Mouse (Mus musculus) lung, embryonic 14.5 days (tissue): Measurements from ENCODE around the gene Slc41a1. TPM values are rescaled to one million over a fixed set of nuclear protein-coding genes. Genes with fewer than 3 reads are reported as not detected.

Experiments used
- ATAC-seq: fragments of 200-750 bp; cut with Nextera tagmentation; 2 replicates; pipeline ENCODE4 v1.8.0; 2017; ENCODE audit warnings: mild to moderate bottlenecking, moderate TSS enrichment, moderate library complexity; ENCODE audit not compliant: insufficient read depth
- DNase-seq: peaks from one replicate; pipeline ENCODE4 v3.0.0-alpha.2; 2015
- H3K27ac ChIP-seq: fragments of 300-500 bp; sonication (generic); 2 replicates; pipeline ENCODE4 v1.5.1; 2014; ENCODE audit warnings: low read depth, mild to moderate bottlenecking, moderate library complexity
- H3K27me3 ChIP-seq: fragments of 300-500 bp; sonication (generic); 2 replicates; pipeline ENCODE4 v1.6.1; 2014; ENCODE audit warnings: low read length, control low read depth; ENCODE audit not compliant: insufficient read depth
- H3K36me3 ChIP-seq: fragments of 300-500 bp; sonication (generic); 2 replicates; pipeline ENCODE4 v1.6.1; 2014; ENCODE audit warnings: control low read depth; ENCODE audit not compliant: insufficient read depth
- H3K4me1 ChIP-seq: fragments of 300-500 bp; sonication (generic); 2 replicates; pipeline ENCODE4 v1.6.1; 2014; ENCODE audit warnings: antibody characterized with exemption, control low read depth; ENCODE audit not compliant: insufficient read depth
- H3K4me2 ChIP-seq: fragments of 300-500 bp; sonication (generic); 2 replicates; pipeline ENCODE4 v1.6.1; 2014; ENCODE audit warnings: mild to moderate bottlenecking
- H3K4me3 ChIP-seq: fragments of 300-500 bp; sonication (generic); 2 replicates; pipeline ENCODE4 v1.5.1; 2014; ENCODE audit warnings: low read depth, low read length
- H3K9ac ChIP-seq: fragments of 300-500 bp; sonication (generic); 2 replicates; pipeline ENCODE4 v1.6.1; 2014
- H3K9me3 ChIP-seq: fragments of 300-500 bp; sonication (generic); 2 replicates; pipeline ENCODE4 v1.6.1; 2016; ENCODE audit warnings: low read depth, low read length, control low read depth
- CTCF ChIP-seq: IDR thresholded peaks from 2 replicates; pipeline ENCODE4 v1.5.1; 2016; ENCODE audit warnings: antibody characterized with exemption, low read depth
- WGBS: fragments of 180-500 bp; shearing (Covaris S2); extraction: QIAGEN DNeasy Blood & Tissue Kit; methylation state at CpG from one replicate; pipeline ENCODE4 v1.1.7; 2014; 5-methylcytosine and 5-hydroxymethylcytosine counted together
- polyA plus RNA-seq: library from polyadenylated mRNA; unstranded; fragments of >200 nt; fragmentation: Nextera tagmentation; extraction: Ambion mirVana; gene quantifications from 2 replicates; pipeline ENCODE4 v1.2.1, GENCODE M21; 2014

Slc41a1 gene
- polyA plus RNA-seq, 1 experiment from 2014 or later, result 11.4 TPM

GRCm38 (mm10) chr1:131837035-131837434, 9.7 kb downstream of the Slc41a1 start:
- H3K4me3 ChIP-seq, result no peak overlapping the region

GRCm38 (mm10) chr1:131838542-131838941, 11.2 kb downstream of the Slc41a1 start:
- Histone ChIP-seq H3K4me1 (no peaks in the 10 kb centered on the region), H3K9ac (no peak overlapping the region), H3K4me3 (no peak overlapping the region), H3K36me3 (peaks cover 55% of the 10 kb centered on the region), H3K27me3 (no peaks in the 10 kb centered on the region), H3K27ac (no peak overlapping the region), H3K4me2 (no peak overlapping the region), H3K9me3 (no peaks in the 10 kb centered on the region)
- TF ChIP-seq CTCF, result no peak
- 53% methylated on average over 5 of the region's 5 CpGs for WGBS
- DNase-seq, result no peak
- ATAC-seq, result no peak

More at GRCm38 (mm10) chr1:131837035-131837434, 9.7 kb downstream of the Slc41a1 start:
- H3K27ac ChIP-seq, result no peak overlapping the region
- H3K27me3 ChIP-seq, result no peaks in the 10 kb centered on the region
- H3K4me2 ChIP-seq, result no peak overlapping the region
- H3K9me3 ChIP-seq, result no peaks in the 10 kb centered on the region
- no peaks in the 10 kb centered on the region for H3K4me1 ChIP-seq
- no peak overlapping the region for H3K9ac ChIP-seq
- no peak for ATAC-seq
- TF ChIP-seq CTCF, result no peak
- DNase-seq, result no peak
- peaks cover 42% of the 10 kb centered on the region for H3K36me3 ChIP-seq
- WGBS, result 80% methylated on average over 3 of the region's 3 CpGs

GRCm38 (mm10) chr1:131839279-131839678, 12.0 kb downstream of the Slc41a1 start:
- no peak for ATAC-seq
- H3K9me3 ChIP-seq, result no peaks in the 10 kb centered on the region
- 41% methylated on average over 2 of the region's 2 CpGs for WGBS
- no peak overlapping the region for H3K27ac ChIP-seq
- H3K4me3 ChIP-seq, result no peak overlapping the region
- TF ChIP-seq CTCF, result no peak
- DNase-seq, result no peak
- H3K4me1 ChIP-seq, result no peaks in the 10 kb centered on the region
- no peak overlapping the region for H3K9ac ChIP-seq
- no peak overlapping the region for H3K4me2 ChIP-seq
- H3K27me3 ChIP-seq, result no peaks in the 10 kb centered on the region
- peaks cover 62% of the 10 kb centered on the region for H3K36me3 ChIP-seq

GRCm38 (mm10) chr1:131842221-131842620, 14.9 kb downstream of the Slc41a1 start:
- no peak for TF ChIP-seq CTCF
- no peak for DNase-seq
- Histone ChIP-seq H3K9me3 (no peaks in the 10 kb centered on the region), H3K27me3 (no peaks in the 10 kb centered on the region), H3K4me2 (no peak overlapping the region), H3K4me1 (no peaks in the 10 kb centered on the region), H3K36me3 (peaks cover 76% of the 10 kb centered on the region), H3K4me3 (no peak overlapping the region), H3K9ac (no peak overlapping the region), H3K27ac (no peak overlapping the region)
- 89% methylated on average over 4 of the region's 4 CpGs for WGBS
- ATAC-seq, result no peak

GRCm38 (mm10) chr1:131843758-131844157, 16.5 kb downstream of the Slc41a1 start:
- Histone ChIP-seq H3K36me3 (peaks cover 79% of the 10 kb centered on the region), H3K4me1 (no peaks in the 10 kb centered on the region), H3K4me2 (no peak overlapping the region), H3K27ac (no peak overlapping the region), H3K27me3 (no peaks in the 10 kb centered on the region), H3K4me3 (no peak overlapping the region), H3K9me3 (no peaks in the 10 kb centered on the region), H3K9ac (no peak overlapping the region)
- WGBS, result 85% methylated on average over 10 of the region's 10 CpGs
- no peak for TF ChIP-seq CTCF
- ATAC-seq (no peak), DNase-seq (no peak)

GRCm38 (mm10) chr1:131844883-131845282, 17.6 kb downstream of the Slc41a1 start:
- H3K4me3 ChIP-seq, result no peak overlapping the region
- H3K4me2 ChIP-seq, result no peak overlapping the region
- WGBS, result 79% methylated on average over 8 of the region's 8 CpGs
- no peak overlapping the region for H3K27ac ChIP-seq
- no peak for ATAC-seq
- no peaks in the 10 kb centered on the region for H3K27me3 ChIP-seq
- peaks cover 69% of the 10 kb centered on the region for H3K36me3 ChIP-seq
- TF ChIP-seq CTCF, result no peak
- no peaks in the 10 kb centered on the region for H3K9me3 ChIP-seq
- no peak overlapping the region for H3K9ac ChIP-seq
- no peaks in the 10 kb centered on the region for H3K4me1 ChIP-seq
- no peak for DNase-seq

- no peaks in the 10 kb centered on the region for H3K9me3 ChIP-seq
- peak; percentile 51 for DNase-seq
- peak; percentile 58 for TF ChIP-seq CTCF
- H3K4me1 ChIP-seq, result no peaks in the 10 kb centered on the region
- no peak overlapping the region for H3K4me2 ChIP-seq
- H3K4me3 ChIP-seq, result no peak overlapping the region
- no peak overlapping the region for H3K9ac ChIP-seq
- 72% methylated on average over 5 of the region's 5 CpGs for WGBS
- no peak overlapping the region for H3K27ac ChIP-seq
- ATAC-seq, result no peak
- peaks cover 57% of the 10 kb centered on the region for H3K36me3 ChIP-seq
- no peaks in the 10 kb centered on the region for H3K27me3 ChIP-seq
These were observed 19.0 kb downstream of the Slc41a1 start for GRCm38 (mm10) chr1:131846255-131846654.

- H3K4me1 ChIP-seq, result no peaks in the 10 kb centered on the region
- H3K9me3 ChIP-seq, result no peaks in the 10 kb centered on the region
- no peak overlapping the region for H3K4me3 ChIP-seq
- no peak for TF ChIP-seq CTCF
- no peak for DNase-seq
- no peak overlapping the region for H3K27ac ChIP-seq
- no peak overlapping the region for H3K9ac ChIP-seq
- WGBS, result 71% methylated on average over 4 of the region's 4 CpGs
- ATAC-seq, result no peak
- H3K27me3 ChIP-seq, result no peaks in the 10 kb centered on the region
- no peak overlapping the region for H3K4me2 ChIP-seq
- H3K36me3 ChIP-seq, result no peaks in the 10 kb centered on the region
These were observed 34.5 kb downstream of the Slc41a1 start for GRCm38 (mm10) chr1:131861811-131862210.
